Mouse (Mus musculus): Measurements from ENCODE around the gene Vwa3b.

Vwa3b gene

DNA sequence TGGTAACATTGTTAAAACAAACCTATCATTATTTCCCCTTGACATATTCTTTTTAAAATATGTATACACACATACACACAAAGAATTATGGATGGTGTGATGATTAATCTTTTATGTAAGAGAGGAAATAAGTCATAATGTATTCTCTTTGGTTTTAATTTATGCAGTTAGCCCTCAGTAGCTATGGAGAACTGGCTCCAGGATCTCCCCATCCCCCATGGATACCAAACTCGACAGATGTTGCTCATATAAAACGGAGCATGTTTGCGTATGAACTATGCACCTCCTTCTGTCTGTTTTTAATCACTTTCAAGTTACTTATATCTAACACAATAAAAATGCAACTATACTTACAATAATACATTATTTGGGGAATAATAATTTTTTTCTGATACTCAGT lies 96.4 kb downstream of the Vwa3b start:
- no peak for DNase-seq (ENCODE audit: low read depth)

DNA sequence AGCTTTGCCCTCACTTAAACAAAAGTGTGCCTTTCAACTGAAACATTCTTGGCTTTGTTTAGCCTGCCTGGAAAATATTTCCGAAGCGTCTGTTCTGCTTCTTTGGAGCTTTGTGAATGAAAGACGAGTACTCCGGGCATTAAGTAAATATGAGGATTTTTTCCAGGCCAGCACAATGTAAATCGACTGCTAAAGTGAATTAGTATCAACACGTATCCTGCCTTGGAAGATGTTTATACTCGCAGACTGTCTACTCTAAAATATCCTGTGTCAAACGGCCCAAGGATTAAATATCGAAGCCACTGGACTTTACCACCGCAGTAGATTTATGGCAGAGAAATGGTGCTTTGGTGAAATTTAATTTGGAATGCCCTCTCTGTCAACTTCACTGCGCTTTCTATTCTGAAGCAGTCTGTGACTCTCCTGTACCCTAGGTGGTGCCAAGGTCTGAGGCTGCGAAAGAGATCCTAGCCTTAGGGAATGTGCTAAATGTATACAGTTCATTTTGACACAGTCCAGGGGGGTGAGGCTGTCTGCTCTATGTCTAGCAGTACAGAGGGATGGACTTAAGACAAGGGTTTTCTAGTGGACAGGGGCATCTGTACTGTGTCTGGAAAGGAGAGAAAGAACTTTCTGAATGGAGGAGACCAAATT lies 98.4 kb downstream of the Vwa3b start:
- no peak for DNase-seq (ENCODE audit: low read depth)

DNA sequence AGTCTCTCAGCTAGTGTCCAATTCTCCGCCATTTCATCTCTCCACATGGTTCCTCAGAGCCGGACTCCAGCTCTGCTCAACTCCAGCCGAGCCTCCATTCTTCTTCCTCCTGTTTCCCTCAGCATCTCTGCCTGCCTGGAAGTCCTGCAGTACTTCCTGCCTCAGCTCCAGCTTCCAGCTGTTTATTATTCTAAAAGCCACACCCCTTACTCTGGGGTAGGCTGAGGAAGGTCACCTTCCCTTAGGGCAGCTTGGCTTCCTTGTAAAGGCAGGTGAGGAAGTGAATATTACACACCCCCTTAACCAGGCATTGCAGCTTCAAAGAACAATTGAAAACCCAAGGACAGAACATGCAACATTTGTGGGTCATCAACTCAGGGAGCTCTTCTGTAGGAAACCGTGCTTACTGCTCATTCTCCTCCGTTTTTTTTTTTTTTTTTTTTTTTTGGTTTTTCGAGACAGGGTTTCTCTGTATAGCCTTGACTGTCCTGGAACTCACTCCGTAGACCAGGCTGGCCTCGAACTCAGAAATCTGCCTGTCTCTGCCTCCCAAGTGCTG lies 103.7 kb downstream of the Vwa3b start:
- DNase-seq (ENCODE audit: low read depth), result no peak

DNA sequence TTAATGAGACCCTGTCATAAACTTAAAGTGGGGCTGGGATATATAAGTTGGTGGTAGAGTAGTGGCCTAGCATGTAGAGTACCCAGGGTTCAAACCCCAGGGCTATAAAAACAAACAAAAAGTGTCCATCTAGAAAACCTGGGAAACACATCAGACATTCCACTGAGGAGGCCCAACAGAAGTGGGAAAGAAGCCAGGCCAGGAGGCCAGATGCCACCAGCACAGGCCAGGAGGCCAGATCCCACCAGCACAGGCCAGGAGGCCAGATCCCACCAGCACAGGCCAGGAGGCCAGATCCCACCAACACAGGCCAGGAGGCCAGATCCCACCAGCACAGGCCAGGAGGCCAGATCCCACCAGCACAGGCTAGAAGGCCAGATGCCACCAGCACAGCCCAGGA lies 104.8 kb downstream of the Vwa3b start:
- no peak for DNase-seq (ENCODE audit: low read depth)

DNA sequence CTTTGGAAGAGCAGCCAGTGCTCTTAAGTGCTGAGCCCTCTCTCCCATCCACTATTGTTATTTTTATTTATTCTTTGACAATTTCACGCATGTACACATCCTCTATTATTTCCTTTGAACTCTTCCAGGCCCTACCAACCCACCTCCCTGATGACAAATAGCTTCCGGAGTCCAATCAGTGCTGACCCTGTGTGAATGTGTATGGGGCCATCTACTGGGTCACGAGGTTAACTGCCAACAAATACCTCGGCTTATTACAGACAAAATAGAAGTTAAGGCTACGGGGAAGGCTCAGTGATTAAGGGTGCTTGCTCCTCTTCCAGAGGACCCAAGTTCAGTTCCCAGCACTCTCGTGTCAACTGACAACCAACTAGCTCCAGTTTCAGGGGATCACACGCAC lies 106.0 kb downstream of the Vwa3b start:
- no peak for DNase-seq (ENCODE audit: low read depth)

DNA sequence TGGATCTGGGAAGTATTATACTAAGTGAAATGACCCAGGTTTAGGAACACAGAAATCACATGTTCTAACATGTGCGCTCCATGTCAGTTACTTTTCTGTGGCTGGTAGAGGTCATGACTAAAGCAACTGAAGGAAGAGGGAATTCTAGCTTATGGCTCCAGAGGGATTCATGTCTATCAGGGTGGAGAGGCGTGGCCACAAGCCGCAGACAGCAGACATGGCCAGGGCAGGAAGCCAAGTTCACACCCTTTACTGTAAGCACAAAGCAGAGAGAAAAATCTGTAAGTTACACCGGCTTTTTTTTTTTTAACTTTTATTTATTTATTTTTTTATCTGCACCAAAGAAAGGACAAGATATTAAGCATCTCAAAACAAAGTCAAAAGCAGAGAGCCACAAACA lies 119.6 kb downstream of the Vwa3b start:
- DNase-seq (ENCODE audit: low read depth), result no peak

DNA sequence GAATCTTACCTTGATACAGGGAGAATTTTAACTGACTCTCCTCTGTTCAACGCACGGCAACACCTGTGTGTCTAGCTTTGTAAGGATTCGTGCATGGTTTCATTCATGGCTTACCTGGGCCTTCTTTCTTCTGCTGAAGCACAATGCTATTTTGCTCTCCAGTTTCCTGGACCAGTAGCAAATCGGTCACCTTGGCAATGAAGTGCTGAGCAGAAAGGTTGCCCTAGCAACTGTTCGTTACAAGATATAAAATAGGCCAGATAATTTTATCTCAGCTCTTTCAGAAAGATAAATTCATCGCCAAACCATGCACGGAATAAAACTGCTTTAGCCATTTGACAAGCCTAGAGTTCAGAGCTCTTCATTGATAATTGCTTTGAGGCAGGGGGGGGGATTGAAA lies 123.5 kb downstream of the Vwa3b start:
- DNase-seq (ENCODE audit: low read depth), result no peak

DNA sequence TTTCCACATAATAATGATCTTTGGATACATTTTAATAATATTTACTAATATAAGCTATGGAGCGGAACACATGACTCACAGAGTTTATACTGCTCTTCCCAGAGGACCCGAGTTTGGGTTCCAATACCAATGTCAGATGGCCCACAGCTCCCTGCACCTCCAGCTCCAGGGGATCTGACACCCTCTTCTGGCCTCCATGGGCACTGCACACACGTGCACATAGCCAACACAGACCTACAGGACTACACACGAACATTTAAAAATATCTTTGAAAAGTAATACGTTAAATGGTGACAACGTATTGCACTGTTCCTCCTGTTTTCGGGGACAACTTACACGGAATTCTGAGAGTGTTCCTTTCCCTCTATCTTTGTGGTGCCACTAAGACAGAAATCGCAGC lies 125.5 kb downstream of the Vwa3b start:
- no peak for DNase-seq (ENCODE audit: low read depth)

DNA sequence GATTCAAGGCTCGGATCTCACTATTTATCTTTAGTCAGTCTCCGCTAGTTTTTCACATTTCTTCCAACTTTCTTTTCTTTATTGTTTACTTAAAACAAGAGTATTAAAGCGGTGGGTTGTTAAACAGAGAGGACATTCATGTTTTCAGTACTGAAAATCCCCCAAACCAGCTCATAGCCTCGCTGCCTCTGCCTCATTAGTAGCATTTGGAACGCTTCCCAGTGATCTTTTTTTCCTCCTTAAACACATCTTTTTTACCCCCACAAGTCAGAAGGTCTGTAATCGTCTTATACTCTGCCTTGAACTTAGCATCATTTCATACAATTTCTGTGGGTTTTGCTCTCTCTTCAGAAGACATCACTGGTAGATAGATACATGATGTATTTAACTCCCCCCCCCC lies 139.7 kb downstream of the Vwa3b start:
- DNase-seq (ENCODE audit: low read depth), result no peak

DNA sequence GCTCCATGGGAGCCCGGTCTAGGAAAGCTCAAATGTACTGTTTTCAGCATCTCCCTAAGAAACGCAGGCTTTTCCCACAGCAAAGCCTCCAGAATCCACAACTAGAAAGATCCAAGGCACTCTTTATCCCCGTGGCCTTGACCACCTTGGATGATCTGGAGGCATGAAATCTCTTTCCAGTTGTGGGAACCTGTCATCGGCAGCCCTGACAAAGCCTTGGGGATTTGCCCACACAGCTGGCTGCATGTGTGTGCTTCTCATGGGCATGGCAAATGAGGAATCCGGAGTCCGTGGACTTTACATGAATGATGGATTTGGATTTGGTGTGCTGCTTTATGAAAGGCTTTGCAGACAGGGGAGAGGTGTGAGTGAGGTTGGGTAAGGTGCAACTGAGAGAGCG lies 141.5 kb downstream of the Vwa3b start:
- no peak for DNase-seq (ENCODE audit: low read depth)

DNA sequence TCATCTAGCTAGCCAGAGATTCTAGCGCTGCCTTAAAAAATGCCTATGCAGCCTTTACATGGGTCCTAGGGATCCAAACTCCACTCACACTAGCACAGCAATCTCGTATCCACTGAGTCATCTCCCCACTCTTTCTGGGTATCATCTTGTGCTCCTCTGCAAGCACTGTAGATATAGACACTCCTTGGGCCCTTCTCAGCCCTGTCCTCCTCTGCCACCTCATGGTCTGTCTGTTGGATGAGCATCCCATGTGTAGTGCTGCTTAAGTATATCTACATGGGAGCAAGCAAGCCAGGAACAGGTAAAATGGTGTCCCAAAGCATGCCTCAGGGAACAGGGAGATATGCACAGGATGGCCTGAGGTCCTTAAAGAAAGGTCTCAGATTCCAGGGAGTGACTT lies 151.5 kb downstream of the Vwa3b start:
- no peak for DNase-seq (ENCODE audit: low read depth)

DNA sequence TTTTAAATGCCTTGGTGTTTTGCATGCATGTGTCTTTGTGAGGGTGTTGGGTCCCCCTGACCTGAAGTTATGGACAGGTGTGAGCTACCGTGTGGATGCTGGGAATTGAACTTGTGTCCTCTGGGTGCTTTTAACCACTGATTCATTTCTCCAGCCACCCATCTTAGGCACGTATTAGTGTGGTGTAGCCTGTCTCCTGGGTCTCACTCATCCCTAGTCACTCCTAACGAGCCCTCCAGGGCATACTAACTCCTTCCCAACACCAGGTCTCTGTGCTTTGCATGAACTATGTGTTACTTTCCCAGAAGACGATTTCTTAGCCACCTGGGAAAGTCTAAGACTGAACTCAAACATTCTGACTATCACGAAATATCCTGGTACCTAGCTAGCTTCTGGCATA lies 153.5 kb downstream of the Vwa3b start:
- no peak for DNase-seq (ENCODE audit: low read depth)

DNA sequence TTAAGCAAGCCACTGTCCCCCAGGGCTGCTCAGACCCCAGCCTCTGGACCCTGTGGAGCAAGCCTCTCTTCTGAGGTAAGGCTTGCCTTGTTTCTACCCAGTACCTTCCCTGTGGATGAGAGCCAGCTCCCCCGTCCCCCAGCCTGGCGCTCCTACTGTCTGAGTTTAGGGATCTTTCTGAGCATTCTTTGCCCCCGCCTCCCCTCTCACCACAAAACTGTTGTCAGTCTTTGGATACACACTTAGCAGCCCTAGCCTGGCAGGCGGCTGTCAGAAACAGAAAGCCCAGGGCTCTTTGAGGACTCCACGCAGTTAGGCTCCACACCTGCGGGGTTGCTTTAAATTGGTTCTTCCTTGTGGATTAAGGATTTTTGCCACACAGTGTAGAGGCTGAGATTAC lies 160.7 kb downstream of the Vwa3b start:
- no peak for DNase-seq (ENCODE audit: low read depth)

DNA sequence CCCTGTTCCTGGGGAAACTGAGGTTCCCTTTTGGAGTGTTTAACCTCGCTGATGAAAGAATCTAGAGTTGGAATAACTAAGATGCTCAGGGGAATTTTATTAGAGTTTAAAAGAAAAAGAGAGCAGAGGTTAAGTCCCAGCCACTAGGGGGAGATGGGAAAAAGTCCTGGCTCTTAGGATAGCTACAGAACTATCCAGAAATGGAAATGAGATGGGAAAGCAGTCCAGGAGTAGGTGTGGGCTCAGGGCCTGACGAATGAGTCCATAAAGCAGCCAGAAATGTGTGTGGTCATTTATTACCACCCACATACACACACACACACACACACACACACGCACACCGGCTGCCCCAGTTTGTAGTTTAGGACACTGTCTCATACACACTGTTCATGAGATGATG lies 168.2 kb downstream of the Vwa3b start:
- no peak for DNase-seq (ENCODE audit: low read depth)

DNA sequence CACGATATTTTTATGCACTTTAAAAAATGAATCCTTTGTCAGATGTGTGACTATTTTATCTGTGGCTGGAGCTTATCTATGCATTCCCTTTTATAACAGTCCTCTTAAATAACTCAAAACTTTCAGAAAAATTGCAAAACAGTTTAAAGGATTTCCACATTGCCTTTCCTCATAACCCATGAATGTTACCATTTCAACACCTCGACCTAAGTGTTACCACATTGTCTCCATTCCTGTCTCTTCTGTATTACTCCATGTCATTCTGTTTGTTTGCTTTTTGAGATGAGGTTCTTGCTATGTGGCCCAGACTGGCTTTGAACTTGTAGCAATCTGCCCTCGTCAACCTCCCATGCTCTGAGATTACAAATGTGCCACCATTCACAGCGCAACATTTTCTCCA lies 175.0 kb downstream of the Vwa3b start:
- DNase-seq (ENCODE audit: low read depth), result no peak

DNA sequence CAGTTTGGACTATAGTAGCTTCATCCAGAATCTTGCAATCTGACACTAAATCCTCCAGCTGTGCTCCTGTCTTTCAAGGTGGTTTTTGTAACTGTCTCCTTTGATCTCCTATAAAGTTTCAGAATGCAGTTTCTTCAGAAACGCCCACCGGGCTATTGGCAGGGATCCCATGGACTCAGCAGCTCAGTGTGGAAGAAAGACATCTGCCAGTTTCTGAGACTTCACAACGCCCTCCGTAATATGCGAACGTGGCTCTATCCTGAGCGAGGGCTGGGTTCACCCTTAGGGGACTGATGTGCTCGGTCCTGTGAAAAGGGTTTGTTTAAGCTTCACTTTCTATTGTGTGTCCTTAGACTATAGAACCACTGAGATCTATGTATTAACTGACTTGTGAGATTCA lies 181.3 kb downstream of the Vwa3b start:
- DNase-seq (ENCODE audit: low read depth), result no peak

DNA sequence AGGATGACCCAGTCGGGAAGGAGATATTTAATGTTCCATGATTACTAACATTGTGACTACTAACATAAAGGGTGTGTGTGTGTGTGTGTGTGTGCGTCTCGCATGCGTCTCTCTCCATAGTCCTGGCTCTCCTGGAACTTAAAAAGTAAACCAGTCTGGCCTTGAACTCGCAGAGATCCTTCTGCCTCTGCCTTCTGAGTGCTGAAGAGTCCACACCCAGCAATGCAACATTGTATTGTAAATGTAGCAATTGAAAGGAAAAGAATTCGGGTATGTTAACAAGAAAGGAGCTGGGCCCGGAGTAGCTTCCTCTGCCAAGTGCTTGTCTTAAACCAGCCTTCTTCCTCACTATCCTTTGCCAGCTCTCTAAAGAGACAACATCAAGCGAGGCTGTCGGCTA lies 186.0 kb downstream of the Vwa3b start:
- DNase-seq (ENCODE audit: low read depth), result no peak

DNA sequence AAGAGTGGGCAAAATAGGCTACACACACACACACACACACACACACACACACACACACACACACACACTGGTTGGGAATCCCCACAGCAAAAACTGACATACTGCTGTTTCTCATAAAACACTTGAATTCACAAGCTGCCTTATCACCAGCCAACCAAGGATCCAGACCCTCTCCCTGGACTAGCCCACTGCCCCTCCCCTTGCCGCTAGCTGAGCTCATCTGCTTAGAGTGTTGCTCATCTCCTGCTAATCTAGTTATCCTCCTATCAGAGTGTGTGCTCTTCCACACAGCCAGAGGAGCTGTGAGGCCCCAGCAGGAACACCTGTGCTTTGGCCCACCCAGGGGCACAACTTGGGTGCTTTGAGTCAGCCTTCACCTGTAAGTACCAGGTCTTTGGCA lies 187.7 kb downstream of the Vwa3b start, which contains the start of gene Cnga3:
Gene Cnga3, plus strand, starts transcription at position 291 of the 400 bp plus-strand sequence.
- no peak for DNase-seq (ENCODE audit: low read depth)

DNA sequence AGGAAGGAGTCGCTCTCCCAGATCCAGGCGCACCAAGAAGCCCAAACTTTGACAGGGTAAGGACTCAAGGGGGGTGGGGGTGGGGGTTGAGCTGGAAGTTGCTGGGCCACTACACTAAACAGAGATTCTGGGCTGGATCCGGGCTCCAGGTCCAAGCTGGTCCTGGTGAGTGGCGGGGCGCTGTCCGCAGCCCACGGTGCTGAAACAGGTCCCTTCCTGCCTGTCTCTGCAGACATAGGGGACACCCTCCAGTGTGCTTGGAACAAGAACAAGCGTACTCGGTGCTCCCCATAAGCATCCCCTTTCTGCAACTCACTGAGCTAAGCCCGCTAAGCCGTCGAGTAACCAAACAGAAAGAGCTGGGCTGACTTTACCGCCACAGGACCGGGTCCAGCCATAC lies 192.0 kb downstream of the Vwa3b start:
- DNase-seq (ENCODE audit: low read depth), result no peak

DNA sequence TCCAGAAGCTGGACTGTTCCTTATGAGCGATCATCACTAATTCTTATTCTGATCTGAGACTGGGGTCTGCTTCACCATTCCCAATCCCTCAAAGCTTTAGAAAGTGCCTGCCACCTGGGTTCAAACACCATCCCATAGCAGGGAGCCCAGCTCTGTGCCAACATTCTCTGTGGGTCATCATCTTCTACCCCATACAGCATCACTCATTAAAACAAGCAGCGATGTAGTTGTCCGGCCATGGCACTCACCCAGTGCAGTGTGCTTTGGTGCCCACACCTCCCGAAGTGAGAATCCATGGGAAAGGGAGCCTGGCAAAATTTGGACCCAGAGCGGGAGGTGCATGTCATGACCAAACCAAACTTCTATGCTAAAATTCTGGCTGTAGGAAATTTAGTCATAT lies 193.2 kb downstream of the Vwa3b start:
- no peak for DNase-seq (ENCODE audit: low read depth)

DNA sequence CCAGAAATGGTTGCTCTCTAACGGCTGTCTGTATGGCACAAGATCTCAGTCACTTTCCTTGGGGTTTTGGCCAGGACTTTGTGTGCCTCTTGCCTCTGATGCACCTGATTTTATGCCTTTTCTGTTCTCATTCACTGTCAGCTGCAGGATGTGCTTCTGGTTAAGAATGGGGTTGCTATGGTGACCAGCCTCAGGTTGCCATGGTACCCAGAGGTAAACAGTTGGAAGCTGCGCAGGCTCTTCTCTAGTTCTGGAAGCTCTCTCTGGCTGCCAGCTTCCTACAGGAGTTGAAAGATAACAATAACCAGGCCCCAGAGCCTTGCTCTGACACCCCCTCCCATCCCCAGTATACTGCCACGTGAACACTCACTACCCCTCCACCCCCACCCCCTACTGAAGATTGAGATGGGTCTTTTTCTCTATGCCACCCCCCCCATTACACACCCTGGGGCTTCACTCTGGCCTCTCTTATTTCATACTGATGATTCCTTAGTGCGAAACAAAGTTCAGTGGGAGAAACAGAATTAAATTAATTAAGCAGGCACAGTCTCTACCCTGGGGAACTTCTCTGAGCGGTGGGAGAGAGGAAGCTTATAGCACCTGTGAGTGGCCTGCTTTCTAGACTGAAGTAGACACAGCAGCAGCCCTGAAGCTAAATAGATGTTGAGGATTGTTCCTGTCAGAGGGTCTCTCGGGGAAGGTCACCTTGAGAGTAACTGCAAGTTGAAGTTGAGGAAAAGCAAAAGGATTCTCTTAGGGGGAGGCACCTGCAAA lies 193.9 kb downstream of the Vwa3b start:
- DNase-seq (ENCODE audit: low read depth), result no peak

DNA sequence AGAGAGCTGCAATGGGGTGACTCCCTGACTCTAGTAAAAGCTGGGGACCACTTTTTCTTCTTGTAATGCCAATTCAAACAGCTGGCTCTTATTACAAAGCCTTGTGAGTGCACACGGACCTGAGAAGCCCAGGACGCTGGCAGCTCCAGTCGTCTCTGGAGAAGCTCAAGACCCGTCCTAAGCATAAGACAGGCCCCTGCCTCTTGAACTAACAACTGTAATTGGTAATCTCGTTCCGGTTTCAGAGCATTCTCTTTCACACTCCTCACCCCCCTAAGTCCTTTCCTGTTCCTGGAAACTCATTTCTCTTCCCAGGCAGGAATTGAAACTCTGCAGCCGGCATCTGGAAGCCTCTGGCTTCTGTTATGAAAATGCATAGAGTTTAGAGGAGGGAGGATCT lies 195.6 kb downstream of the Vwa3b start:
- DNase-seq (ENCODE audit: low read depth), result no peak

DNA sequence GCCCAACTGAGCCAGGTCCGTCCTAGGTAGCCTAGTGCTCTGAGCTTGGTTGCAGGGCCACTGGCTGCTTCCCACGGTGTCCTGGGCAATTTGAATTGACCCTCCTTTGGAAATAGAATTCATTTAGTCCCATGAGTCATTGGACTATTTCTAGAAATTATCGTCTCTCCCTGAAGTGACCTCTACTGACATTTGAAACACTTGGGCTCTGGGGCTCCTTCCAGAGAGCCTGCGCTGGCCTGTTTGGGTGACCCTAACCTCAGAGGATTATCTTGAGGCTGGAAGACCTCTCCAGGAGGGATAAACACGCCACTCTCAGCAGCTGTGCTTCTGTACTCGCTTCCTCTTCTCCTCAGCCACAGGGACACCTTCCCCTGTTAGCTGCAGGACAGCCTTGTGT lies 204.0 kb downstream of the Vwa3b start:
- no peak for DNase-seq (ENCODE audit: low read depth)

DNA sequence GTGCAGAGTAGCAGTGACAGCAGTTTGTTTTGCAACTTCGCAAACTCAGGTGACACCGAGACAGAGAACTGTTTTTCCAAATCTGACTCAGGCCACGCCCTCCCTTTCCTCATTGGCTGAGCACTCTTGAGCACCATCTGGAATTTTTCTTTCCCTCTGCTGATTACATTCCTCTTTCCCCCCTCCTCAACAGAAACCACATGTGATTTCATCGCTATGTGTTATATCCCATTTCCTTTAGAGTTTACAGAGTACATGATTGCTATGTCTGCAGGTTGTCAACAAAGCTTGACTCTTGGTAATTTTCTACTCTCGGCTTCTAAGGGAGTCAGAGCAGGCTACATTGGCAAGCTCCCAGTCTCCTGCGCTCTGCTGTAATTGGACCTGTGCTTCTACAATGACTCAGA lies 204.9 kb downstream of the Vwa3b start:
- DNase-seq (ENCODE audit: low read depth), result no peak
